Mouse (Mus musculus): ENCODE measurements around the gene Il11ra2.
"Not testable (repeated sequence)": the region's sequence is repeated elsewhere in the genome, so short reads cannot be mapped to it uniquely, and the experiment has no call there.

The Il11ra2 gene

DNA sequence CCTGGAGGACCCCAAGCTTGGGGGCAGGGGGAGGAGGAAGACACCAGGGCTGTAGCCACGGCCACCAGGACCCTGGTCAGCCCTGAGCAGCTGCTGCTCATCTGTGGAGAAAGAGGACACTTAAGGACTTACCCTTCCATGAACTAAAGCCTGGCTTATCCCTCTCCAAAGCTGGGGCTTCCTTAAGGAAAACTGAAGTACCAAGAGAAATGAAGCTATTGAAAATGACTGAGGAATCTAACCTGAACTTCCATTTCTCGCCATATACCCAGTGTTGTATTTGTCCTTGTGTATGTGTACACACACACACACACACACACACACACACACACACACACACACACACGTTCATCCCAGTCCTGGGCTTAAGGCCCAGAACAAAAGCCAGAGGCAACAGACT lies at the start of gene Il11ra2:
Il11ra2 (minus strand) TSS at position 101 of the 400 bp plus-strand sequence.
- not testable (repeated sequence) for DNase-seq

DNA sequence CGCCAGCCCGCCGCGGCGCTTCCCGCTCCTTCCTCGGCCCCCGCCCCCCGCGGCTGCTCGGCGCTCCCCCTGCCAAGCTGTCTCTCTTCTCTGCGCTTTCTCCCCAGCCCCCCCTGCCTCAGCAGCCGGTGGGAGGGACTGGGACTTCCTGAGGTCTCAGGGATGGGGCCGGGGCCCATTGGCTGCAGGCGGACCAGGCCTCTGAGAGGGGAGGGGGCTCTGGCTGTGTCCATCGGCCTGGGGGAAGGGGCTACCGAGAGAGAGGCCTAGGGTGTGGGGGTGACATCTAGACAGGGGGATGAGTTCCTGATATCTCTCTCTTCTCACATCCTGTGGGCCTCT lies 20.5 kb upstream of the Il11ra2 start:
- DNase-seq = not testable (repeated sequence)

DNA sequence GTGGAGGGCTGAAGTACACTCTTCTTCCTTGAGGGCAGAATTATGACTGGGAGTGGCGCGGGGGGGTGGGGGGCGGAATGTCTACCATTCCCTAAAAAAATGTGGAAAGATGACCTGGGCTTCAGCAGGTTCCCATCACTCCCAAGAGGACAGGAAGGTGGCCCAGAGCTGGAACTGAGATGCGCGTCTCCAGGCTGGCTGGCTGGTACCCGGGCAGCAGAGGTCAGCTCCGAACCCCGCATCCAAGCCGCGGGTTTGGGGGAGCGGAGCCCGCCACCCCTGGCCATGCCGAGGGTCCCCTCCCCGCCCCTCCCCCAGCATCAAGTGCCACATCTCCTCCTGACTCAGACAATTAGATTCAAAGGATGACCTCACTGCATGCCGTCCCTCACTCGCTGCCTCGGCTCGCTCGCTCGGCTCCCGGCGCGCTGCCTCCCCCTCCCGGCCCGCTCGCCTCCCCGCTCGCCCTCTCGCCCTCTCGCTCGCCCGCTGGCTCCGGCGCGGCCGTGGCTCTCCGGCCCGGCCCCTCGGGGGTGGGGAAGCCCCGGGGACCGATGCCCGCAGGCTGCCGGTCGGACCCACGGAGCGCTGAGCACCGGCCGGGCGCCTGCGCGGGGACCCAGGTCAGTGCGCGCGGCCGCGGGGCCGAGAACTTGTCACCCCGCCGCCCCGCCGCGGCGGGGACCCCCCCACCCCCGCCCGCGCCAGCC lies 19.9 kb upstream of the Il11ra2 start:
- not testable (repeated sequence) for DNase-seq

DNA sequence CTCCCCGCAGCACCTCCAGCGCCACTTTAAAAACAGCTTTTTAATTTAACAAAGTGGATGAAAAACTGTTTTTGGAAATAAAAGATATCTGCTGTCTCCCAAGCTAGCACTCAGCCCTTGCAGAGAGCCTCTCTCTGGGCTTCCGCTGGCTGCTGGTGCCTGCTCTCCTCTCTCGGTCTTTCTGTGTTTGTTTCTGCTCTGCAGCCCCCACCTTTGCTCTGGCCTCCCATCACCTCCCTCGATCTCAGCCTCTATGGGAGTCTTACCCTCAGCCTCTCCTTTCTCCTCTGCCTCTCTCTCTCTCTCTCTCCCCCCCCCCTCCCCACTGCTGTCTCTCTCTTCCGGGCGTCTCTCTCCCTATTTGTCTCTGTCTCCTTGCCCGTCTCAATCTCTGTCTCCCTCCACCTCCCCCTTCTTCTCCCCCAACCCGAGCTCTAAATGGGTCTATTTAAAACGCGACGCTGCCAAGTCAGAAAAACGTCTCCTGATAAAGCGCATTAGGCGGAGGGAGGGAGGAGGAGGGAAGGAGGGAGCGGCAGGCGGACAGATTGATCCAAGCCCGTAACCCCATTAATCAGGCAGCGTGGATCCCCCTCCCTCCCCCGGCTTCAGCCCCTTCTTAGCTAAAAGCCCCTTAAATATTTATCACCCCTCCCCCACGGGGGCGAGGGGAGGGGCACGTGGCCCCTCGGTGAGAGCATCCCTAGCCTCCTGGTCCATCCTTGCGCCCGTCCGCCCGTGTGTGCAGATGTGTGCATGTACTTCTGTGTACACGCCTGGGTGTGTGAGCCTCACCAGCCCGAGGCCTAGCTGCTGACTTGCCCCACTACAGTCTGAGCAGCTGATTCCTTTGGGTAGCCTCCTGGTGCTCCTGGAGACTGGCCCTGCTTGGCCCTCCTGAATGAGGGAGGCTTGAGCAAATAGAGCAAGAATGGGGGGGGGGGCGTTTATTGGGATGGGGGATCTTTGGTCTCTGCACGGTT lies 19.0 kb upstream of the Il11ra2 start:
- not testable (repeated sequence) for DNase-seq

GRCm38 (mm10) chr4:42679365-42679764 lies 17.7 kb upstream of the Il11ra2 start:
- not testable (repeated sequence) for DNase-seq

- DNase-seq = not testable (repeated sequence)
Observed at GRCm38 (mm10) chr4:42675415-42675814, 13.7 kb upstream of the Il11ra2 start.

- not testable (repeated sequence) for DNase-seq
Observed at GRCm38 (mm10) chr4:42654951-42655350, 6.7 kb downstream of the Il11ra2 start, which contains the start of gene Ccl27b. Gene Ccl27b, plus strand, starts transcription at chr4:42655251.

GRCm38 (mm10) chr4:42629419-42629818 lies 32.3 kb downstream of the Il11ra2 start, which contains the start of gene Gm2564:
Gene Gm2564, plus strand, starts transcription at chr4:42629719.
- not testable (repeated sequence) for DNase-seq

- not testable (repeated sequence) for DNase-seq
Observed at GRCm38 (mm10) chr4:42611895-42612294, 49.8 kb downstream of the Il11ra2 start, which contains the start of gene Gm10591. Gene Gm10591, plus strand, starts transcription at chr4:42612195.

Data from thymus, adult 18-20 months (tissue).